Mouse (Mus musculus): ENCODE measurements around the gene Gm33543. TPM values are rescaled to one million over a fixed set of nuclear protein-coding genes. Genes with fewer than 3 reads are reported as not detected.

The Gm33543 gene
- total and polyA plus RNA-seq, 2 experiments from 2014 or later = not detected

- H3K27ac ChIP-seq (ENCODE audit: low read depth, low read length) = no peak overlapping the region
- no peak overlapping the region for H3K4me2 ChIP-seq (ENCODE audit: low read depth)
- H3K36me3 ChIP-seq (ENCODE audit: insufficient read depth) = no peaks in the 10 kb centered on the region
- DNase-seq = no peak
- no peaks in the 10 kb centered on the region for H3K27me3 ChIP-seq (ENCODE audit: insufficient read depth, low read length)
- no peaks in the 10 kb centered on the region for H3K4me1 ChIP-seq (ENCODE audit: insufficient read depth)
- WGBS = 80% methylated on average over 3 of the region's 3 CpGs
- H3K9ac ChIP-seq = no peak overlapping the region
- no peaks in the 10 kb centered on the region for H3K9me3 ChIP-seq (ENCODE audit: low read length)
- TF ChIP-seq CTCF (IDR thresholded peaks at IDR 0.05; ENCODE audit: low read depth) = no peak
- no peak overlapping the region for H3K4me3 ChIP-seq (ENCODE audit: low read depth, low read length)
- ATAC-seq = no peak
Measured at GRCm38 (mm10) chr10:95850504-95850903, 7.8 kb upstream of the Gm33543 start.

GRCm38 (mm10) chr10:95846739-95847138 lies 4.0 kb upstream of the Gm33543 start:
- H3K9ac ChIP-seq = no peak overlapping the region
- no peaks in the 10 kb centered on the region for H3K36me3 ChIP-seq (ENCODE audit: insufficient read depth)
- H3K27ac ChIP-seq (ENCODE audit: low read depth, low read length) = no peak overlapping the region
- H3K4me3 ChIP-seq (ENCODE audit: low read depth, low read length) = no peak overlapping the region
- ATAC-seq (no peak), DNase-seq (no peak)
- H3K4me1 ChIP-seq (ENCODE audit: insufficient read depth) = no peaks in the 10 kb centered on the region
- no peak overlapping the region for H3K4me2 ChIP-seq (ENCODE audit: low read depth)
- H3K27me3 ChIP-seq (ENCODE audit: insufficient read depth, low read length) = no peaks in the 10 kb centered on the region
- no peaks in the 10 kb centered on the region for H3K9me3 ChIP-seq (ENCODE audit: low read length)
- no peak for TF ChIP-seq CTCF (IDR thresholded peaks at IDR 0.05; ENCODE audit: low read depth)
- 69% methylated on average over 3 of the region's 3 CpGs for WGBS

DNA sequence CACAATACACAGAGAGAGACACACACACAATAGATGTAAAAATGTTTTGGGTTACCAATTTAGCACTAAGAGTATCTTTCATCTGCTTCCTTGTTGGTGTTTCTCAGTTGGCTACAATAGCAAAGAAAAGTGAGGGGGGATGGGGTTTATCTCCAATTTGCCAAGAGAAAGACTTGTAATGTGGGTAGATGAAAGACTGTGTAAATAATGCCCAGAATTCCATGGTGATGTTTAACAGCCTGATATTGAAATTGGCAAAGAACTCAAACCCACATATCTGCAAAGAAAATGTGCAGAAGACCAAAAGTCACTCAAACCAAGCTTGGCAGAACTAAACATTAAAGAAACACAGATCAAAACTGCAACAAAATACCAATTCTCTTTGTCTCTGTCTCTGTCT lies 3.6 kb upstream of the Gm33543 start:
- Histone ChIP-seq H3K4me3 (ENCODE audit: low read depth, low read length) (no peak overlapping the region), H3K9ac (no peak overlapping the region), H3K27me3 (ENCODE audit: insufficient read depth, low read length) (no peaks in the 10 kb centered on the region), H3K4me1 (ENCODE audit: insufficient read depth) (no peaks in the 10 kb centered on the region), H3K27ac (ENCODE audit: low read depth, low read length) (no peak overlapping the region), H3K36me3 (ENCODE audit: insufficient read depth) (no peaks in the 10 kb centered on the region), H3K4me2 (ENCODE audit: low read depth) (no peak overlapping the region), H3K9me3 (ENCODE audit: low read length) (no peaks in the 10 kb centered on the region)
- DNase-seq = no peak
- no peak for TF ChIP-seq CTCF (IDR thresholded peaks at IDR 0.05; ENCODE audit: low read depth)
- ATAC-seq = no peak

- ATAC-seq (no peak), DNase-seq (no peak)
- H3K36me3 ChIP-seq (ENCODE audit: insufficient read depth) = no peaks in the 10 kb centered on the region
- no peak overlapping the region for H3K27ac ChIP-seq (ENCODE audit: low read depth, low read length)
- H3K9ac ChIP-seq = no peak overlapping the region
- TF ChIP-seq CTCF (IDR thresholded peaks at IDR 0.05; ENCODE audit: low read depth) = no peak
- H3K4me3 ChIP-seq (ENCODE audit: low read depth, low read length) = no peak overlapping the region
- H3K9me3 ChIP-seq (ENCODE audit: low read length) = no peaks in the 10 kb centered on the region
- no peak overlapping the region for H3K4me2 ChIP-seq (ENCODE audit: low read depth)
- WGBS = 95% methylated on average over 1 of the region's 1 CpGs
- no peaks in the 10 kb centered on the region for H3K4me1 ChIP-seq (ENCODE audit: insufficient read depth)
- no peaks in the 10 kb centered on the region for H3K27me3 ChIP-seq (ENCODE audit: insufficient read depth, low read length)
Measured at GRCm38 (mm10) chr10:95843878-95844277, 1.1 kb upstream of the Gm33543 start.

GRCm38 (mm10) chr10:95841241-95841640 lies 1.5 kb downstream of the Gm33543 start:
- no peaks in the 10 kb centered on the region for H3K4me1 ChIP-seq (ENCODE audit: insufficient read depth)
- no peaks in the 10 kb centered on the region for H3K36me3 ChIP-seq (ENCODE audit: insufficient read depth)
- 96% methylated on average over 3 of the region's 3 CpGs for WGBS
- no peak for DNase-seq
- no peak overlapping the region for H3K27ac ChIP-seq (ENCODE audit: low read depth, low read length)
- no peaks in the 10 kb centered on the region for H3K9me3 ChIP-seq (ENCODE audit: low read length)
- no peak for TF ChIP-seq CTCF (IDR thresholded peaks at IDR 0.05; ENCODE audit: low read depth)
- no peak overlapping the region for H3K4me3 ChIP-seq (ENCODE audit: low read depth, low read length)
- no peak overlapping the region for H3K4me2 ChIP-seq (ENCODE audit: low read depth)
- H3K9ac ChIP-seq = no peak overlapping the region
- no peaks in the 10 kb centered on the region for H3K27me3 ChIP-seq (ENCODE audit: insufficient read depth, low read length)
- no peak for ATAC-seq

GRCm38 (mm10) chr10:95839803-95840202 lies 2.9 kb downstream of the Gm33543 start:
- no peaks in the 10 kb centered on the region for H3K36me3 ChIP-seq (ENCODE audit: insufficient read depth)
- H3K27me3 ChIP-seq (ENCODE audit: insufficient read depth, low read length) = no peaks in the 10 kb centered on the region
- no peak overlapping the region for H3K27ac ChIP-seq (ENCODE audit: low read depth, low read length)
- H3K4me3 ChIP-seq (ENCODE audit: low read depth, low read length) = no peak overlapping the region
- no peaks in the 10 kb centered on the region for H3K4me1 ChIP-seq (ENCODE audit: insufficient read depth)
- no peak overlapping the region for H3K9ac ChIP-seq
- ATAC-seq (no peak), DNase-seq (no peak)
- no peaks in the 10 kb centered on the region for H3K9me3 ChIP-seq (ENCODE audit: low read length)
- TF ChIP-seq CTCF (IDR thresholded peaks at IDR 0.05; ENCODE audit: low read depth) = no peak
- no peak overlapping the region for H3K4me2 ChIP-seq (ENCODE audit: low read depth)
- 54% methylated on average over 3 of the region's 3 CpGs for whole genome bisulfite sequencing

DNA sequence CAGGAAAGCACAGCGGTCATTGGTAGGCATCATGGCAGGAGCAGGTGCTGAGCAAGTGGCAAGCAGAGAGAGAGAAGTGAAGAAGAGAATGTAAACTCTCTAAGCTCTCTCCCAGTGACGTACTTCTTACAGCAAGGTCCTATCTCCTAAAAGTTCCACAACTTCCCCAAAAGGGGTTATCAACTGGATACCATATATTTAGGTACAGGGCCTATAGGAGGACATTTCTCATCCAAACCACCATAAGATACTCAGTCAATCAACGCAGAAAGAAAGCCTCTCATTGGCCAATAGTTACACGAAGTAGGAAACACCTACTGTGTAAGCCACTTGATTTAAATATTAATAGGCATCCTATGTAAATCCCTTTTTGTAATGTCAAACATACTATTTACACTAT lies 3.7 kb downstream of the Gm33543 start:
- Histone ChIP-seq H3K9ac (no peak overlapping the region), H3K4me1 (ENCODE audit: insufficient read depth) (no peaks in the 10 kb centered on the region), H3K9me3 (ENCODE audit: low read length) (no peaks in the 10 kb centered on the region), H3K4me3 (ENCODE audit: low read depth, low read length) (no peak overlapping the region), H3K36me3 (ENCODE audit: insufficient read depth) (no peaks in the 10 kb centered on the region), H3K4me2 (ENCODE audit: low read depth) (no peak overlapping the region), H3K27ac (ENCODE audit: low read depth, low read length) (no peak overlapping the region), H3K27me3 (ENCODE audit: insufficient read depth, low read length) (no peaks in the 10 kb centered on the region)
- DNase-seq = no peak
- WGBS = 90% methylated on average over 4 of the region's 4 CpGs
- ATAC-seq = no peak
- TF ChIP-seq CTCF (IDR thresholded peaks at IDR 0.05; ENCODE audit: low read depth) = no peak
